ENCODE assay signal across 27 mouse cellular contexts in the genomic region with DNA sequence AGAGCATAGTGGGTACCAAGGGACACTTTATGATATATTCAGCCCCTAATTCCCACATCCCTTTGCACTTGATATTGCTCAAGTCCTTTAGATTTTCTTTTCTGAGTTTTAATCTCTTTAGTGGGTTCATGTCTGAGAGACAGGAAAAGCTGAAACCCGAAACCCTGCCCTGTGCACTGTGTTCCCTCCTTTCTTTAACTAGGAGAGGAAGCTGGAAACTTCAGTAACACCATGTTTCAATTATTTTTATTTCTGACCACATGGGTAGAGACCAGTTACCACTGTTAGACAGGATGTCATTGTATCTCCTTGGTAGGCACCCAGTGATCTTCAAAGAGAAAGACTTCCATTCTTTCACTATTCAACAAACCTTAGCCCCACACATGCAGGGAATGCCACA.
A peak's percentile ranks its signal among the peaks of the same experiment; 100 is the strongest.
DNase-seq lines count a peak whose midpoint lies in the region; ATAC-seq and TF ChIP-seq lines count a peak whose summit lies in the region.
"Had no signal": no experiment of that assay in that cellular context is flagged by ENCODE, and none has a peak within 500 bp of the region (broad histone marks: within the 10 kb centered on the region; RNA-seq: fewer than 3 reads in every experiment).

No protein-coding gene starts in this region.

- no peaks in the 10 kb centered on the region for H3K27me3 ChIP-seq in midbrain, embryonic 11.5 days (ENCODE audit: control insufficient read depth, insufficient read depth, low read length)
- no peaks in the 10 kb centered on the region for H3K27me3 ChIP-seq in midbrain, embryonic 15.5 days (replicated peaks)
- H3K27me3 ChIP-seq in myocyte (ENCODE audit: control insufficient read depth, insufficient read depth, insufficient read length) = no peaks in the 10 kb centered on the region
- no peaks in the 10 kb centered on the region for H3K27me3 ChIP-seq in hindbrain, embryonic 11.5 days (ENCODE audit: control insufficient read depth, insufficient read depth, low read length)
- H3K27me3 ChIP-seq: embryonic facial prominence, embryonic 15.5 days; forebrain, embryonic 12.5 days had no signal

- TF ChIP-seq POLR2A in myocyte (IDR thresholded peaks at IDR 0.05; ENCODE audit: insufficient read length, low read depth) = no peak

- no peak overlapping the region for H3K9ac ChIP-seq in midbrain, embryonic 11.5 days (ENCODE audit: low read length)
- H3K9ac ChIP-seq in midbrain, embryonic 15.5 days = no peak overlapping the region
- no peak overlapping the region for H3K9ac ChIP-seq in hindbrain, embryonic 11.5 days (ENCODE audit: low read depth, low read length)
- H3K9ac ChIP-seq: embryonic facial prominence, embryonic 15.5 days; forebrain, embryonic 12.5 days; hindbrain, embryonic 14.5 days had no signal

- WGBS in midbrain, embryonic 11.5 days = 35% methylated on average over 1 of the region's 1 CpGs
- WGBS in midbrain, embryonic 15.5 days = 45% methylated on average over 1 of the region's 1 CpGs
- 53% methylated on average over 1 of the region's 1 CpGs for WGBS in hindbrain, embryonic 11.5 days

- H3K27ac ChIP-seq in midbrain, embryonic 11.5 days (ENCODE audit: low read depth, low read length) = no peak overlapping the region
- no peak overlapping the region for H3K27ac ChIP-seq in midbrain, embryonic 15.5 days
- H3K27ac ChIP-seq in hindbrain, embryonic 11.5 days (ENCODE audit: low read depth, low read length) = no peak overlapping the region
- H3K27ac ChIP-seq: embryonic facial prominence, embryonic 15.5 days; forebrain, embryonic 12.5 days; gastrocnemius, adult 2 months; heart, embryonic 10.5 days; hindbrain, embryonic 14.5 days had no signal

- no peaks in the 10 kb centered on the region for H3K9me3 ChIP-seq in midbrain, embryonic 11.5 days (ENCODE audit: control insufficient read depth, low read length)
- H3K9me3 ChIP-seq in midbrain, embryonic 15.5 days = no peaks in the 10 kb centered on the region
- H3K9me3 ChIP-seq in hindbrain, embryonic 11.5 days (ENCODE audit: control insufficient read depth, low read length) = no peaks in the 10 kb centered on the region
- H3K9me3 ChIP-seq: embryonic facial prominence, embryonic 15.5 days; forebrain, embryonic 12.5 days; heart, embryonic 10.5 days had no signal

- H3K4me2 ChIP-seq in midbrain, embryonic 11.5 days = no peak overlapping the region
- H3K4me2 ChIP-seq in midbrain, embryonic 15.5 days = no peak overlapping the region
- peak overlapping the region; percentile 46 for H3K4me2 ChIP-seq in myocyte (ENCODE audit: low read depth)
- H3K4me2 ChIP-seq in hindbrain, embryonic 11.5 days (replicated peaks; ENCODE audit: low read depth, low read length) = no peak overlapping the region
- H3K4me2 ChIP-seq: embryonic facial prominence, embryonic 15.5 days; forebrain, embryonic 12.5 days; hindbrain, embryonic 14.5 days had no signal

- peak; percentile 26 for DNase-seq in midbrain, embryonic 11.5 days (ENCODE audit: low spot score, missing footprints)
- DNase-seq in embryo, embryonic 11 days = peak; percentile 31
- peak; percentile 29 for DNase-seq in fibroblast of lung, adult 2 months (ENCODE audit: low read depth)
- no peak for DNase-seq in hindbrain, embryonic 11.5 days (ENCODE audit: low spot score)
- no peak for DNase-seq in heart, postnatal 14 days
- DNase-seq in right cerebral cortex, postnatal 4 days = no peak
- DNase-seq: adrenal gland, postnatal 10 days; B cell, adult 2 months; cerebellum, adult 18-20 months; cerebellum, adult 9-11 months; cerebellum, postnatal 36 days; gastrocnemius, adult 2 months; gastrocnemius, postnatal 25 days; heart, adult 11 months; heart, postnatal 10 days; kidney, adult 8-10 months had no signal

- H3K36me3 ChIP-seq in midbrain, embryonic 11.5 days (ENCODE audit: control insufficient read depth, insufficient read depth, low read length) = no peaks in the 10 kb centered on the region
- H3K36me3 ChIP-seq in midbrain, embryonic 15.5 days (replicated peaks) = no peaks in the 10 kb centered on the region
- no peaks in the 10 kb centered on the region for H3K36me3 ChIP-seq in myocyte (ENCODE audit: control insufficient read depth, insufficient read depth)
- H3K36me3 ChIP-seq in hindbrain, embryonic 11.5 days (ENCODE audit: control insufficient read depth, insufficient read depth, low read length) = no peaks in the 10 kb centered on the region
- H3K36me3 ChIP-seq: embryonic facial prominence, embryonic 15.5 days; forebrain, embryonic 12.5 days; G1E; heart, embryonic 10.5 days had no signal

- intact Hi-C loops in heart, postnatal 14 days (cut with DNase I) = no loop called here

- no peaks in the 10 kb centered on the region for H3K4me1 ChIP-seq in midbrain, embryonic 11.5 days (ENCODE audit: control insufficient read depth, insufficient read depth, low read length)
- no peaks in the 10 kb centered on the region for H3K4me1 ChIP-seq in midbrain, embryonic 15.5 days
- no peaks in the 10 kb centered on the region for H3K4me1 ChIP-seq in hindbrain, embryonic 11.5 days (replicated peaks; ENCODE audit: control insufficient read depth, insufficient read depth, low read length)
- H3K4me1 ChIP-seq: embryonic facial prominence, embryonic 15.5 days; forebrain, embryonic 12.5 days; heart, embryonic 10.5 days had no signal

- no peak for ATAC-seq in midbrain, embryonic 11.5 days (ENCODE audit: low FRiP score)
- ATAC-seq in midbrain, embryonic 15.5 days (replicated peaks) = no peak
- ATAC-seq in hindbrain, embryonic 11.5 days (ENCODE audit: low FRiP score) = no peak
- ATAC-seq: CD4-positive, CD25-positive, alpha-beta regulatory T cell, adult 4 months; forebrain, embryonic 16.5 days; inflammation-experienced regulatory T-cells, adult 6 months; intestine, postnatal 0 days had no signal

- H3ac ChIP-seq in myocyte (ENCODE audit: control insufficient read depth, insufficient read length) = no peak overlapping the region

- no peak overlapping the region for H3K4me3 ChIP-seq in midbrain, embryonic 11.5 days (ENCODE audit: low read depth, low read length)
- no peak overlapping the region for H3K4me3 ChIP-seq in midbrain, embryonic 15.5 days
- H3K4me3 ChIP-seq in myocyte = no peak overlapping the region
- H3K4me3 ChIP-seq in hindbrain, embryonic 11.5 days (ENCODE audit: low read depth, low read length) = no peak overlapping the region
- H3K4me3 ChIP-seq: embryonic facial prominence, embryonic 15.5 days; forebrain, embryonic 12.5 days; gastrocnemius, adult 2 months; heart, embryonic 10.5 days had no signal

- H3K79me2 ChIP-seq in myocyte (ENCODE audit: control insufficient read depth, insufficient read depth) = no peaks in the 10 kb centered on the region

TF ChIP-seq in myocyte, 11 proteins besides CTCF, POLR2A, EP300 and RAD21:
- no peak for TF ChIP-seq POLR2AphosphoS2 (IDR thresholded peaks at IDR 0.05; ENCODE audit: insufficient read length, low read depth)
- TF ChIP-seq MYOD1 (IDR thresholded peaks at IDR 0.05; ENCODE audit: control insufficient read depth in 1 of 3, insufficient read length in 2 of 3, low read depth in 2 of 3) = no peak

Comparison
In these comparisons a context has a peak if more than half of its experiments do, and no peak if none do; other contexts are left out.
1. DNase-seq: peak in midbrain, embryonic 11.5 days (single experiment), embryo, embryonic 11 days (single experiment) and fibroblast of lung, adult 2 months (single experiment); none in hindbrain, embryonic 11.5 days (single experiment), heart, postnatal 14 days (0 of 2) and right cerebral cortex, postnatal 4 days (single experiment).